Mouse (Mus musculus) spleen, adult 2 months (tissue): ENCODE data around the gene Tmem230.

Source experiments
- CTCF ChIP-seq: fragments of 200-500 bp; IDR thresholded peaks from 2 replicates; pipeline ENCODE4 v1.5.1; 2011; ENCODE audit warnings: mild to moderate bottlenecking, inconsistent platforms; ENCODE audit not compliant: insufficient read depth, insufficient read length, insufficient replicate concordance; ENCODE audit errors: extremely low read depth
- POLR2A ChIP-seq: fragments of 200-500 bp; IDR thresholded peaks from 2 replicates; pipeline ENCODE4 v1.6.1; 2011; ENCODE audit warnings: low read depth, low read length, inconsistent platforms

DNA sequence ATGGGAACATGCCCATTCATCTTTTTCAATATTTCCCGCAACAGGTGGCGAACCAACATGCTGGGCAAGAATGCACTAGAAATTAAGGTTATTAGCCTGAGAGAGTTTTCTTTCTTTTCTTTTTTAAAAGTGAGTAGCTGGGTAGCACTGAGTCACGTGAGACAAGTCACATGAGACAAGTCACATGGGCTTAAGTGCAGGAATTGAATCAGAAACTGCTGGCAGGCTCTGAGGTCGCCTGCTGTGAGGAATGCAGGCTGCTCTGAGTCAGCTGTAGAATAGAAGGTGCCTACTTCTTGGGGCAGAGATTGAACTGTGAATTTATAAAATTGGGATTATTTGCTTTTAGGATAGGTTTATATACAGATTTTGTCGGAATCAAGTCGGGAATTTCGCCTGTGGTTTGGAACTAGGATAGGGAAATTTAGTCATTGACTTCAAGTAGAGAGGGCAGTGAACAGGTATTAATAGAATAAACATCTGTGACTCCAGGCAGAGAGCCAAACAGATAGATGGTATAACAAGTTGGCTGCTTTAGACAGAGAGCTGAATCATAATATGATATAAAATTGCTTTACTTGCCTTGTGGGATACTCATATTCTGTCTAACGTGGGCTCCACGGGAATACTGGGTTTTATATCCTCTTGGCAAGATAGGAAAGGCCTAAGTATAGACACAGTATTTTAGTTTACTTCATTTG is 38.9 kb upstream of the Tmem230 start:
- no peak for TF ChIP-seq CTCF
- no peak for TF ChIP-seq POLR2A
